Mouse (Mus musculus): Measurements from ENCODE around the gene Creld1. TPM values are rescaled to one million over a fixed set of nuclear protein-coding genes. Genes with fewer than 3 reads are reported as not detected.

Gene Creld1
- polyA plus RNA-seq, 1 experiment from 2014 or later: 80.5 TPM

GRCm38 (mm10) chr6:113477353-113477752 lies 5.7 kb upstream of the Creld1 start:
- no peak for ATAC-seq
- 61% methylated on average over 7 of the region's 7 CpGs for WGBS
- Histone ChIP-seq H3K4me2 (ENCODE audit: low read length) (no peak overlapping the region), H3K9ac (ENCODE audit: low read depth, low read length) (no peak overlapping the region), H3K36me3 (ENCODE audit: control insufficient read depth, insufficient read depth, low read length) (no peaks in the 10 kb centered on the region), H3K9me3 (replicated peaks; ENCODE audit: control insufficient read depth, low read length, poor library complexity, severe bottlenecking) (no peaks in the 10 kb centered on the region), H3K4me1 (ENCODE audit: control insufficient read depth, insufficient read depth, low read length) (peaks cover 6% of the 10 kb centered on the region; the same call in 1 of the 2 replicates), H3K4me3 (ENCODE audit: low read depth, low read length) (no peak overlapping the region), H3K27ac (ENCODE audit: low read length) (no peak overlapping the region), H3K27me3 (ENCODE audit: control insufficient read depth, insufficient read depth, low read depth, low read length) (no peaks in the 10 kb centered on the region; the same call in 1 of the 2 replicates)

- Histone ChIP-seq H3K4me2 (ENCODE audit: low read length) (no peak overlapping the region), H3K36me3 (ENCODE audit: control insufficient read depth, insufficient read depth, low read length) (no peaks in the 10 kb centered on the region), H3K27me3 (ENCODE audit: control insufficient read depth, insufficient read depth, low read depth, low read length) (no peaks in the 10 kb centered on the region; the same call in 1 of the 2 replicates), H3K4me3 (ENCODE audit: low read depth, low read length) (no peak overlapping the region), H3K27ac (ENCODE audit: low read length) (no peak overlapping the region), H3K9me3 (replicated peaks; ENCODE audit: control insufficient read depth, low read length, poor library complexity, severe bottlenecking) (no peaks in the 10 kb centered on the region), H3K4me1 (ENCODE audit: control insufficient read depth, insufficient read depth, low read length) (peaks cover 8% of the 10 kb centered on the region; the same call in 1 of the 2 replicates), H3K9ac (ENCODE audit: low read depth, low read length) (no peak overlapping the region)
- ATAC-seq: no peak
- WGBS: 84% methylated on average over 10 of the region's 10 CpGs
These were observed 4.2 kb upstream of the Creld1 start for GRCm38 (mm10) chr6:113478906-113479305.

- Histone ChIP-seq H3K36me3 (ENCODE audit: control insufficient read depth, insufficient read depth, low read length) (no peaks in the 10 kb centered on the region), H3K9me3 (replicated peaks; ENCODE audit: control insufficient read depth, low read length, poor library complexity, severe bottlenecking) (no peaks in the 10 kb centered on the region), H3K9ac (ENCODE audit: low read depth, low read length) (no peak overlapping the region), H3K4me2 (ENCODE audit: low read length) (no peak overlapping the region), H3K27ac (ENCODE audit: low read length) (no peak overlapping the region), H3K4me1 (ENCODE audit: control insufficient read depth, insufficient read depth, low read length) (peaks cover 22% of the 10 kb centered on the region), H3K27me3 (ENCODE audit: control insufficient read depth, insufficient read depth, low read depth, low read length) (no peaks in the 10 kb centered on the region; the same call in 1 of the 2 replicates), H3K4me3 (ENCODE audit: low read depth, low read length) (no peak overlapping the region)
- 68% methylated on average over 18 of the region's 18 CpGs for WGBS
- no peak for ATAC-seq
These were observed 2.3 kb upstream of the Creld1 start for GRCm38 (mm10) chr6:113480555-113481373.

GRCm38 (mm10) chr6:113482477-113483099 lies 509 bp upstream of the Creld1 start:
- under 1% methylated on average over 65 of the region's 65 CpGs for WGBS
- Histone ChIP-seq H3K4me2 (ENCODE audit: low read length) (peak overlapping the region; percentile 91), H3K27ac (ENCODE audit: low read length) (peak overlapping the region; percentile 92), H3K36me3 (ENCODE audit: control insufficient read depth, insufficient read depth, low read length) (0 out of 2 replicates have a peak, but pooled peaks cover 1% of the 10 kb centered on the region), H3K9me3 (replicated peaks; ENCODE audit: control insufficient read depth, low read length, poor library complexity, severe bottlenecking) (no peaks in the 10 kb centered on the region), H3K27me3 (ENCODE audit: control insufficient read depth, insufficient read depth, low read depth, low read length) (no peaks in the 10 kb centered on the region; the same call in 1 of the 2 replicates), H3K4me1 (ENCODE audit: control insufficient read depth, insufficient read depth, low read length) (peaks cover 22% of the 10 kb centered on the region), H3K9ac (ENCODE audit: low read depth, low read length) (peak overlapping the region; percentile 80), H3K4me3 (ENCODE audit: low read depth, low read length) (peak overlapping the region; percentile 68)
- peak; percentile 72 for ATAC-seq

GRCm38 (mm10) chr6:113483729-113484128 lies 632 bp downstream of the Creld1 start:
- Histone ChIP-seq H3K27ac (ENCODE audit: low read length) (peak overlapping the region; percentile 92), H3K4me1 (ENCODE audit: control insufficient read depth, insufficient read depth, low read length) (peaks cover 22% of the 10 kb centered on the region), H3K4me2 (ENCODE audit: low read length) (peak overlapping the region; percentile 91), H3K4me3 (ENCODE audit: low read depth, low read length) (peak overlapping the region; percentile 68), H3K27me3 (ENCODE audit: control insufficient read depth, insufficient read depth, low read depth, low read length) (no peaks in the 10 kb centered on the region; the same call in 1 of the 2 replicates), H3K9me3 (replicated peaks; ENCODE audit: control insufficient read depth, low read length, poor library complexity, severe bottlenecking) (no peaks in the 10 kb centered on the region), H3K36me3 (ENCODE audit: control insufficient read depth, insufficient read depth, low read length) (peaks cover 6% of the 10 kb centered on the region), H3K9ac (ENCODE audit: low read depth, low read length) (peak overlapping the region; percentile 88)
- 6% methylated on average over 10 of the region's 10 CpGs for WGBS
- peak; percentile 60 for ATAC-seq

- no peaks in the 10 kb centered on the region for H3K9me3 ChIP-seq (replicated peaks; ENCODE audit: control insufficient read depth, low read length, poor library complexity, severe bottlenecking)
- H3K27me3 ChIP-seq (ENCODE audit: control insufficient read depth, insufficient read depth, low read depth, low read length): no peaks in the 10 kb centered on the region
- H3K4me3 ChIP-seq (ENCODE audit: low read depth, low read length): no peak overlapping the region
- WGBS: 65% methylated on average over 7 of the region's 7 CpGs
- H3K36me3 ChIP-seq (ENCODE audit: control insufficient read depth, insufficient read depth, low read length): peaks cover 29% of the 10 kb centered on the region
- H3K27ac ChIP-seq (ENCODE audit: low read length): no peak overlapping the region
- no peak for ATAC-seq
- no peak overlapping the region for H3K4me2 ChIP-seq (ENCODE audit: low read length)
- peaks cover 16% of the 10 kb centered on the region for H3K4me1 ChIP-seq (ENCODE audit: control insufficient read depth, insufficient read depth, low read length)
- no peak overlapping the region for H3K9ac ChIP-seq (ENCODE audit: low read depth, low read length)
These were observed 4.1 kb downstream of the Creld1 start for GRCm38 (mm10) chr6:113487125-113487576.

- Histone ChIP-seq H3K9ac (ENCODE audit: low read depth, low read length) (no peak overlapping the region), H3K9me3 (replicated peaks; ENCODE audit: control insufficient read depth, low read length, poor library complexity, severe bottlenecking) (no peaks in the 10 kb centered on the region), H3K36me3 (ENCODE audit: control insufficient read depth, insufficient read depth, low read length) (peaks cover 30% of the 10 kb centered on the region), H3K27me3 (ENCODE audit: control insufficient read depth, insufficient read depth, low read depth, low read length) (no peaks in the 10 kb centered on the region), H3K4me3 (ENCODE audit: low read depth, low read length) (no peak overlapping the region), H3K27ac (ENCODE audit: low read length) (no peak overlapping the region), H3K4me2 (ENCODE audit: low read length) (no peak overlapping the region), H3K4me1 (ENCODE audit: control insufficient read depth, insufficient read depth, low read length) (peaks cover 12% of the 10 kb centered on the region)
- 96% methylated on average over 14 of the region's 14 CpGs for WGBS
- no peak for ATAC-seq
These were observed 6.3 kb downstream of the Creld1 start for GRCm38 (mm10) chr6:113489410-113489809.

GRCm38 (mm10) chr6:113492101-113492864 lies 9.2 kb downstream of the Creld1 start:
- Histone ChIP-seq H3K4me3 (ENCODE audit: low read depth, low read length) (no peak overlapping the region), H3K27ac (ENCODE audit: low read length) (no peak overlapping the region), H3K9ac (ENCODE audit: low read depth, low read length) (no peak overlapping the region), H3K4me1 (ENCODE audit: control insufficient read depth, insufficient read depth, low read length) (peaks cover 6% of the 10 kb centered on the region; the same call in 1 of the 2 replicates), H3K9me3 (replicated peaks; ENCODE audit: control insufficient read depth, low read length, poor library complexity, severe bottlenecking) (no peaks in the 10 kb centered on the region), H3K4me2 (ENCODE audit: low read length) (no peak overlapping the region), H3K27me3 (ENCODE audit: control insufficient read depth, insufficient read depth, low read depth, low read length) (no peaks in the 10 kb centered on the region; the same call in 1 of the 2 replicates), H3K36me3 (ENCODE audit: control insufficient read depth, insufficient read depth, low read length) (peaks cover 33% of the 10 kb centered on the region)
- no peak for ATAC-seq
- 82% methylated on average over 24 of the region's 24 CpGs for WGBS

Data from midbrain, embryonic 16.5 days (tissue).